Comparison of ENCODE assay signal across 8 mouse cellular contexts in the genomic region with DNA sequence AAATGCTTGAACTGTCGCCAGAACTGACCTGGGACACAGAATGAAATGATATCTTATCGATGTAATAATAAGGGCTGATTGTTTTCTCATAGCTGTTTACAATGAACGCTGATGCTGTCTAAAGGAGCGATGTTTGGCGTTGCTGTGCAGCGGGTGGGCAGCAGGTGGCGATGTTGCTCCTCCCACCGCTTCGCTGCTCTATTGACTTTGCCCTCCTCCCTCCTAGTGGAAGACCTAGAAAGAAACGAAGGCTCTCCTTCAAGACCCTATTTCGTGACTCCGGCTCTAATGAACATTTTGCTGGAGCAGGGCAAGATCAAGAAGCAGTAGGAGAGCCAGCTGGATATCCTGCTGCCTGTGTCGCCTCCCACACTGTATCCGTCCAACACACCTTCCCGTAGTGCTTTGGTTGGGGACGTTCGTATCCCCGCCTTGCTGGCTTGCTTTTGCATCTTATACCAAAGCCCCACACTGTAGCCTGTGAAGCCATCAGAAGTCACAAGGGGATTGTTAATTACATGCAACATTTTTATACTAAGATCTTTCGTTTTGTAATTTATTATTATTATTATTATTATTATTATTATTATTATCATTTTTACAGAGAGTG.
DNase-seq lines count a peak whose midpoint lies in the region; ATAC-seq and TF ChIP-seq lines count a peak whose summit lies in the region.

No protein-coding gene starts in this region.

- no peak for DNase-seq in G1E (ENCODE audit: low spot score)
- DNase-seq in cerebellum, adult 11-12 months: peak; percentile 35
- peak; percentile 86 for DNase-seq in heart, postnatal 4 days
- peak; percentile 69 to 92 for DNase-seq in layer of hippocampus, adult 18-20 months (ENCODE audit: low spot score in 2 of 2)
- peak; percentile 41 to 44 for DNase-seq in lung, adult 18-20 months
- DNase-seq in thymus, postnatal 14 days: peak; percentile 59

- peaks cover 34% of the 10 kb centered on the region for H3K9me3 ChIP-seq in G1E (replicated peaks)
- no peaks in the 10 kb centered on the region for H3K9me3 ChIP-seq in forebrain, embryonic 16.5 days (ENCODE audit: control insufficient read depth, low read length)

- H3K9ac ChIP-seq in forebrain, embryonic 16.5 days (replicated peaks; ENCODE audit: low read depth, low read length): peak overlapping the region; percentile 44

- H3K27ac ChIP-seq in forebrain, embryonic 16.5 days (ENCODE audit: low read length): no peak overlapping the region
- H3K27ac ChIP-seq in olfactory bulb, adult 2 months (ENCODE audit: insufficient read depth, low read depth, low read length): no peak overlapping the region

- no peak for TF ChIP-seq POLR2A in olfactory bulb, adult 2 months (IDR thresholded peaks at IDR 0.05; ENCODE audit: insufficient read depth, low read depth, low read length)

- WGBS in forebrain, embryonic 16.5 days: 7% methylated on average over 19 of the region's 19 CpGs
- WGBS in olfactory bulb, adult 2 months: 8% methylated on average over 19 of the region's 19 CpGs

- H3K4me2 ChIP-seq in forebrain, embryonic 16.5 days (ENCODE audit: low read length): peak overlapping the region; percentile 56

- TF ChIP-seq CTCF in G1E (IDR thresholded peaks at IDR 0.05; ENCODE audit: low read depth, low read length): peak; percentile 31
- peak; percentile 91 for TF ChIP-seq CTCF in olfactory bulb, adult 2 months (IDR thresholded peaks at IDR 0.05; ENCODE audit: insufficient read depth, low read depth, low read length)

- no peak overlapping the region for H3K4me3 ChIP-seq in G1E (ENCODE audit: low read depth, low read length)
- H3K4me3 ChIP-seq in forebrain, embryonic 16.5 days (replicated peaks; ENCODE audit: low read length): peak overlapping the region; percentile 36
- 0 out of 2 replicates have a peak overlapping the region, but pooled peaks have one; percentile 0 for H3K4me3 ChIP-seq in olfactory bulb, adult 2 months (ENCODE audit: insufficient read depth, low read depth, low read length)

- no peaks in the 10 kb centered on the region for H3K4me1 ChIP-seq in G1E (ENCODE audit: insufficient read depth, low read depth, low read length)
- H3K4me1 ChIP-seq in forebrain, embryonic 16.5 days (replicated peaks; ENCODE audit: control insufficient read depth, insufficient read depth, low read length): 0 out of 2 replicates have a peak, but pooled peaks cover 2% of the 10 kb centered on the region
- H3K4me1 ChIP-seq in olfactory bulb, adult 2 months (ENCODE audit: control insufficient read depth, insufficient read depth, low read length): no peaks in the 10 kb centered on the region

- no peaks in the 10 kb centered on the region for H3K36me3 ChIP-seq in G1E (replicated peaks)
- no peaks in the 10 kb centered on the region for H3K36me3 ChIP-seq in forebrain, embryonic 16.5 days (ENCODE audit: control insufficient read depth, insufficient read depth)

- ATAC-seq in G1E (ENCODE audit: extremely low read depth, insufficient number of reproducible peaks, low FRiP score, poor library complexity, severe bottlenecking): peak; percentile 42
- ATAC-seq in forebrain, embryonic 16.5 days: peak; percentile 93

- no peaks in the 10 kb centered on the region for H3K27me3 ChIP-seq in G1E (ENCODE audit: insufficient read depth, low read length)
- H3K27me3 ChIP-seq in forebrain, embryonic 16.5 days (replicated peaks; ENCODE audit: control insufficient read depth, insufficient read depth, low read length): no peaks in the 10 kb centered on the region
